Mouse (Mus musculus) gastrocnemius, adult 18-20 months (tissue): ENCODE results near the gene Hdlbp. TPM values are rescaled to one million over a fixed set of nuclear protein-coding genes. Genes with fewer than 3 reads are reported as not detected.
A peak's percentile ranks its signal among the peaks of the same experiment; 100 is the strongest.

ENCODE experiments used
- DNase-seq: peaks from one replicate; pipeline ENCODE4 v3.0.0; 2021; ENCODE audit warnings: low spot score
- total RNA-seq, 2 experiments: library from RNA; stranded (reverse); gene quantifications; 2 replicates each; pipeline ENCODE4 v1.2.3; 2021

The Hdlbp gene
- total RNA-seq, 2 experiments from 2014 or later = 341 to 345 TPM

DNA sequence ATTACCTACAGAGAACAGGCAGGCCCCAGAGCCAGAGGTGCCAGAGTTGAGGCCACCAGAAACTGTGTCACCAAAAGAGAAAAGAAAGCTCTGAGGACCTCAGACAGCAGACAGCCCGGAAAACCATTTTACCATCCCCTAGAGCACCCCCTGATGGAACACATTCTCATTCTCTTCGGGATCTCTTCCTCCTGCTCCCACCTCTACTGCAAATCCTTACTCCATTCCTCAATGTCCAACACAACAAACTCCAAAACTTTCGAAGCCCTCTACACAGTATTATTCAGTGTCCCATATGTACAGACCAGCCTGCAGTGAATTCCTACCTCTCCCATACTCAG, 32.8 kb downstream of the Hdlbp start:
- DNase-seq = no peak

DNA sequence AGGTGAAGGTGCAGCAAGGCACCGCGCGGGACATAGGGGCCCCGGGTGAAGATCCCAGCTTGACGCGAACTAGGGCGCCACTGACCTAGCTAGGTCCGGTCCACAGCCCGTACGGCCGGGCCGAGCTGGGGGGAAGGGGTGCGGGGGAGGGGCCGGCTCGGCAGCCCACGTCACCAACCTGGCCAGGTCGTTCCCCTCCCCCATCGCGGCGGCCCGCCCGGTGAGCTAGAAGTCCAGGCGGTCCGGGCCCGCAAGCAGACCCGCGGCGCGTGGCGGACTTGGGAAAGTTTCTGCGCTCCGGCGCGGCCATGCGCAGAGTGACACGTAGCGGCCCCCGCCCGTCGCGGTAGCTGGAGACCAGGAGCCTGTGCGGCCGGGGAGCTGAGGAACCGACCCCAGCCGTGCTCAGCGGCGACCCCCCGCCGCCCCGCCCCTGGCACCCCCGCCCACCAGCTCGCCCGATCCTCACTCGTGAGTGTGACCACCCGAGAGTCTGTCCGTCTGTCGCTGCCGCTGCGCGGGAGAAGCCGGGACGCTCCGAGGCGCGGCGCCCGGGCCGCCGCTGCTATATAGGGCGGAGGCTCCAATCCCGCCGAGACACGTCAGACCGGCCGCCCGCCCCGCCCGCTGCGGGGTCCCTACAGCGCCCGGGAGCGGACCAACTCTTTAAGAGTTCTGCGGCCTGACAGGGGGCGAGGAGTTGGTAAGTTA, 33.3 kb downstream of the Hdlbp start:
- DNase-seq = peak; percentile 81

GRCm38 (mm10) chr1:93444405-93445110, 34.1 kb downstream of the Hdlbp start:
- DNase-seq = peak; percentile 83

DNA sequence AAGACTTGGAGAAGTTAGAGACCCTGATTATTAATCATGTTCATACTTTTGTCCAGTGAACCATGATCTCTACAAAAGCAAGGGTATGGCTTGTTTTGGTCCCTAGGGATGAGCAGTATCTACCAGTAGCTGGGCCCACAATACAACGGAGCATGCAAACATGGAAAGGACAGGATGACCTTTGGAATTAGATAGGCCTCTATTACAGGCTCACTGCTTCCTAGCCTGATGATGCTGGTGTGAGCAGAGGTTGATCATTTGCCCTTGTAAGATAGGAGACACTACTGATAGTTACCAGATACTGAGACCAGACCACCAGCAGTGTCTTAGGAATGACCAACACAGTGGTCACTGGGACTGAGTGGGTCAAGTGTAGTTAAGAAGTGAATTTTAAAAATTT, 39.3 kb downstream of the Hdlbp start:
- DNase-seq = no peak

DNA sequence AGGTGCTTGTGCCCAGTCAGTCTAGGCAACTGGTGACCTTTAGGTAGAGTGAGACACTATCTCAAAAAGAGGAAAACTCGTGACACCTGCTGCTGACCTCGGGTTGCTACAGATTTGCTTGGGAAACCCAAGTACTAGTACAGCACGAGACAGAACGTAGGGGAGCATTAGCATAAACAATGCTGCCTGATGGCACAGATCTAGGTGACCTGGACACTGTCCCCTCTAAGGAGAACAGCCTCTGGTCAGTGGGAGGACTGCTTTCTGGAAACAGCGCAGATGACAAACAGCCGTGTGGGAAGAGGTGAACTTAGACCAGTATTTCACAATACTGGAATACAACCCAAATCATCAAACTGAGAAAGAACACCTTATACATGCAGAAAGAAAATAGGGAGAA, 46.5 kb downstream of the Hdlbp start:
- DNase-seq = no peak

- no peak for DNase-seq
Measured at GRCm38 (mm10) chr1:93403403-93403802, 75.2 kb downstream of the Hdlbp start.

- no peak for DNase-seq
Measured at GRCm38 (mm10) chr1:93401191-93402052, 77.2 kb downstream of the Hdlbp start.

GRCm38 (mm10) chr1:93388906-93389305, 89.7 kb downstream of the Hdlbp start:
- DNase-seq = no peak

DNA sequence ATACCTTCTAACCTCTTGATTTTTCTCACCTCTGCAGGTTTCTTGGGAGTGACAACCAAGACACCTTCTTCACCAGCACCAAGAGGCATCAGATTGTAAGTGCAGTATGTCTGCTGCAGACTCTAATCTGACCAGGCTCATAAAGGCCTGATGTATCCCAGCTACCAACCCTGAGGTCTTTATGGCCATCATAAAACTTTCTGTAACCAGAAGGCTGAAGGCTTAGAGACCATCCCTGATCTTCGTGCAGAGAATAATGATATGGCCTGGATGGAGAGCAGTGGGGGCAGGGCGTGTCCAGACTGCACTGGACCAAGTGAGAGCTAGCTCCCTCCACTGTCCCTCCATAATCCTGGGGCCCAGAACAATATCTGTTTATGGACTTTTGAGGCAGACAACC, 91.4 kb downstream of the Hdlbp start:
- DNase-seq = no peak

DNA sequence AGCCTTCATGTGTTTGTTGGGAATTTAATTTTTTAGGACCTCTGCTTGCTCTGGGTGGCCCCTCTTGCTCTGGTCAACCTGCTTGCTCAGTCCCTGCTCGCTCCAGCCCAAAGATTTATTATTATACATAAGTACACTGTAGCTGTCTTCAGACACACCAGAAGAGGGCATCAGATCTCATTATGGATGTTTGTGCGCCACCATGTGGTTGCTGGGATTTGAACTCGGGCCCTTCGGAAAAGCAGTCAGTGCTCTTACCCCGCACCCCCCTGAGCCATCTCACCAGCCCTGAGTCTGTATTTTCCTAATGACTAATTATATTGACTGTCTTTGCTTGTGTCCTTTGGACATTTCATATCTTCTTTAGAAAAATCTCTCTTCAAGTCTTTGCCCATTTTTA, 99.5 kb downstream of the Hdlbp start:
- no peak for DNase-seq

DNA sequence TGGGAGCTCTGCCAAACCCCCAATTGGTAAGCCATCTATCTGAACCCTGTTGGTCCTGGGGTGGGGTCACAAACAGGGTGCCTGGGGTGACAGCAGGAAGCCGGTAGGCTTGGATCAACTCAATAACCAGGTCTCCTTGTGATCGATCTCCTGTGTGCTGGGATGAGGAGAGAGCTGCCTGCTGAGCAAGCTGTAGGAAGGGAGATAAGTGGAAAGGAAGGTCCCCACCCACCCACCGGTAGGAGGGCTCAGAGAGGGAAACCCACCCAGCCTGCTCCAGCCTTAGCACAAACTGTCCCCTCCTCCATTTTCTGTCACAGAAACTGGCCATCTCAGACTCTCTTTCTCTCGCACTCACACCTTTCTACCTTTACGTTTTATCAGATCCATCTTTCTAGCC, 101.3 kb downstream of the Hdlbp start:
- no peak for DNase-seq

GRCm38 (mm10) chr1:93373665-93374064, 105.0 kb downstream of the Hdlbp start, which contains the start of gene Ano7:
Gene Ano7, plus strand, starts transcription at chr1:93373930.
- no peak for DNase-seq

DNA sequence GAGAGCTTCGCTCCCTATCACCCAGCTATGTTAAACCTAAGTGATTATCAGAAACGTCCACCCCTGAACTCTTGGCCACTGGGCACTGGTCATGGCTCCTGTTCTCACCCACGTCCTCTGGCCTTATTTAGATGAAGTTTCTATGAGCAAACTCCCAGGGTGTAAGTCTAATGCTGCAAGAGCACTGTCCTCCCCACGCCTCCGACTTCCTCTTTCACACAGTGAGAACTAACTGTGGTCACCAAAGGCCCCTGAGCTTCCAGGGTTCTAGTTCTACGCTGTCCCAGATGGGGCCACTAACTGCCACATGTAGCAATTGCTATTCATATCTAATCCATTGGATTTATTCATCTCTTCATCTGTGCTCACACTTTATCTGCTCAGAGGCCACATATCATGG, 113.0 kb downstream of the Hdlbp start:
- DNase-seq = no peak

DNA sequence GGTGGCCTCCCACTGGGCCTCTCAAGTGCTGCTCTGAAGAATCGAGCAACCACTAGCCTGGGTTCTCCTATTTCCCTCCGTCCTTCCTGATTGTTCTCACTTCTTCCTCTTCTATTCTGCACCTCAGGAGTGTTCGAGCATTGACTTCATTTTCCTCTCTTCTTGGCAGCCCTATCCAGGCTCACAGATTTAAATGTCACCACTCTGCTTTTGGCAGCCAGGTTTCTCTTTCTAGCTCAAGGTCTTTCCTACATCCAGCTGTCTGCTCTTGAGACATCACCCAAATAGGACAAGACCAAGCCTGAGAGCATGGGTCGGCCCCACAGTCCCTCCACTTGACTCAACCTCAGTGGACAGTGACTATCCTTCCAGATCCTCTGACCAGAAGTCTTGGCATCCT, 116.0 kb downstream of the Hdlbp start:
- DNase-seq = no peak

Other genes with a start within 250 kb of the Hdlbp start
- gene Sned1, start 243.0 kb downstream of the Hdlbp start, total RNA-seq = 1 to 10 TPM; 3.7 to 4.1 TPM
- gene Mterf4, start 172.9 kb downstream of the Hdlbp start, total RNA-seq = 10 to 100 TPM in 1 of 2 experiments, 1 to 10 TPM in 1; 9.3 to 10.0 TPM
- 10 to 100 TPM; 16.2 to 21.0 TPM for gene Ppp1r7, start 136.0 kb downstream of the Hdlbp start, total RNA-seq
- gene Pask, start 135.3 kb downstream of the Hdlbp start, total RNA-seq = under 1 TPM; 0.07 to 0.32 TPM
- not detected for gene Ano7, start 104.9 kb downstream of the Hdlbp start, total RNA-seq
- gene Farp2, start 33.3 kb upstream of the Hdlbp start, total RNA-seq = 10 to 100 TPM; 13.1 to 13.7 TPM
- gene Stk25, start 179.8 kb upstream of the Hdlbp start, total RNA-seq = 10 to 100 TPM; 80.8 to 91.4 TPM
- 1 to 10 TPM in 1 of 2 experiments, under 1 TPM in 1; 0.95 to 1.2 TPM for gene Bok, start 206.8 kb upstream of the Hdlbp start, total RNA-seq